Mouse (Mus musculus) cerebellum, adult 2 months (tissue): ENCODE measurements around the gene Pecam1. TPM values are rescaled to one million over a fixed set of nuclear protein-coding genes. Genes with fewer than 3 reads are reported as not detected.

Experiments
- DNase-seq, 2 experiments: peaks; one replicate each; pipeline ENCODE4 v3.0.0; 2021
- H3K27ac ChIP-seq: fragments of 200-500 bp; 2 replicates; pipeline ENCODE4 v1.5.1; 2012; ENCODE audit warnings: low read length, control low read depth, inconsistent platforms; ENCODE audit not compliant: insufficient read depth
- H3K27me3 ChIP-seq: fragments of 200-500 bp; 2 replicates; pipeline ENCODE4 v1.6.1; 2012; ENCODE audit warnings: inconsistent platforms, mild to moderate bottlenecking, low read length, moderate library complexity; ENCODE audit not compliant: control insufficient read depth, insufficient read depth
- H3K4me1 ChIP-seq: fragments of 200-500 bp; 2 replicates; pipeline ENCODE4 v1.6.1; 2011; ENCODE audit warnings: low read length; ENCODE audit not compliant: control insufficient read depth, insufficient read depth
- H3K4me3 ChIP-seq: fragments of 200-500 bp; replicated peaks from 2 replicates; pipeline ENCODE3; 2011; ENCODE audit warnings: mild to moderate bottlenecking, low read depth, low read length, control low read depth; ENCODE audit not compliant: insufficient read depth
- CTCF ChIP-seq: fragments of 200-500 bp; IDR thresholded peaks from 2 replicates; pipeline ENCODE4 v1.5.1; 2011; ENCODE audit warnings: low read depth, mild to moderate bottlenecking, control low read depth, low read length, moderate library complexity, borderline replicate concordance; ENCODE audit not compliant: insufficient read depth
- POLR2A ChIP-seq: fragments of 200-500 bp; IDR thresholded peaks from 2 replicates; pipeline ENCODE4 v1.6.1; 2011; ENCODE audit warnings: low read length, control low read depth, borderline replicate concordance; ENCODE audit not compliant: insufficient read depth
- WGBS: fragments of 180-500 bp; shearing (Covaris S2); methylation state at CpG from one replicate; pipeline ENCODE4 v1.1.7; 2018; 5-methylcytosine and 5-hydroxymethylcytosine counted together
- polyA plus RNA-seq: library from polyadenylated mRNA; depleted of rRNA; stranded (reverse); fragments of >200 nt; gene quantifications from 2 replicates; pipeline ENCODE4 v1.2.3, GENCODE M21; 2012

Pecam1 gene
- polyA plus RNA-seq, 1 experiment = 16.2 TPM

- H3K4me1 ChIP-seq = no peaks in the 10 kb centered on the region
- TF ChIP-seq CTCF = no peak
- TF ChIP-seq POLR2A = no peak
- no peak overlapping the region for H3K27ac ChIP-seq
- 97% methylated on average over 3 of the region's 3 CpGs for WGBS
- H3K27me3 ChIP-seq = no peaks in the 10 kb centered on the region
- no peak overlapping the region for H3K4me3 ChIP-seq
- no peak for DNase-seq
Observed at GRCm38 (mm10) chr11:106695917-106696316, 54.5 kb downstream of the Pecam1 start.

GRCm38 (mm10) chr11:106692890-106693289 lies 57.5 kb downstream of the Pecam1 start:
- WGBS = 84% methylated on average over 4 of the region's 4 CpGs
- H3K27me3 ChIP-seq = no peaks in the 10 kb centered on the region
- no peaks in the 10 kb centered on the region for H3K4me1 ChIP-seq
- no peak overlapping the region for H3K4me3 ChIP-seq
- no peak overlapping the region for H3K27ac ChIP-seq
- DNase-seq = no peak
- no peak for TF ChIP-seq CTCF
- TF ChIP-seq POLR2A = no peak

GRCm38 (mm10) chr11:106688375-106688774 lies 62.1 kb downstream of the Pecam1 start:
- 84% methylated on average over 5 of the region's 5 CpGs for WGBS
- no peak for DNase-seq
- H3K4me3 ChIP-seq = no peak overlapping the region
- H3K27ac ChIP-seq = no peak overlapping the region
- TF ChIP-seq CTCF = no peak
- no peak for TF ChIP-seq POLR2A
- no peaks in the 10 kb centered on the region for H3K27me3 ChIP-seq
- H3K4me1 ChIP-seq = no peaks in the 10 kb centered on the region

- H3K4me3 ChIP-seq = no peak overlapping the region
- DNase-seq = no peak
- no peak overlapping the region for H3K27ac ChIP-seq
- TF ChIP-seq POLR2A (no peak), CTCF (no peak)
- WGBS = 91% methylated on average over 9 of the region's 9 CpGs
- no peaks in the 10 kb centered on the region for H3K27me3 ChIP-seq
- H3K4me1 ChIP-seq = no peaks in the 10 kb centered on the region
Observed at GRCm38 (mm10) chr11:106687293-106687692, 63.1 kb downstream of the Pecam1 start.

GRCm38 (mm10) chr11:106684027-106684426 lies 66.4 kb downstream of the Pecam1 start:
- TF ChIP-seq POLR2A (no peak), CTCF (no peak)
- WGBS = 85% methylated on average over 8 of the region's 8 CpGs
- Histone ChIP-seq H3K4me3 (no peak overlapping the region), H3K27ac (no peak overlapping the region), H3K4me1 (peaks cover 3% of the 10 kb centered on the region; the same call in 1 of the 2 replicates), H3K27me3 (no peaks in the 10 kb centered on the region)
- no peak for DNase-seq

GRCm38 (mm10) chr11:106683345-106683744 lies 67.1 kb downstream of the Pecam1 start:
- Histone ChIP-seq H3K4me3 (no peak overlapping the region), H3K27ac (no peak overlapping the region), H3K27me3 (no peaks in the 10 kb centered on the region), H3K4me1 (peaks cover 9% of the 10 kb centered on the region; the same call in 1 of the 2 replicates)
- DNase-seq = no peak
- TF ChIP-seq POLR2A (no peak), CTCF (no peak)
- 71% methylated on average over 3 of the region's 3 CpGs for WGBS

GRCm38 (mm10) chr11:106681138-106681537 lies 69.3 kb downstream of the Pecam1 start:
- no peak for DNase-seq
- 91% methylated on average over 6 of the region's 6 CpGs for WGBS
- TF ChIP-seq CTCF = no peak
- no peak for TF ChIP-seq POLR2A

GRCm38 (mm10) chr11:106679874-106680273 lies 70.6 kb downstream of the Pecam1 start:
- H3K4me3 ChIP-seq = no peak overlapping the region
- DNase-seq = peak in 1 of 2 experiments; percentile 46
- H3K27ac ChIP-seq = no peak overlapping the region
- TF ChIP-seq POLR2A (no peak), CTCF (peak; percentile 22; the same call in 1 of the 2 replicates)
- H3K27me3 ChIP-seq = no peaks in the 10 kb centered on the region
- H3K4me1 ChIP-seq = peaks cover 25% of the 10 kb centered on the region
- 34% methylated on average over 6 of the region's 6 CpGs for WGBS

More at GRCm38 (mm10) chr11:106681138-106681537, 69.3 kb downstream of the Pecam1 start:
- Histone ChIP-seq H3K4me1 (peaks cover 23% of the 10 kb centered on the region), H3K4me3 (no peak overlapping the region), H3K27me3 (no peaks in the 10 kb centered on the region), H3K27ac (no peak overlapping the region)
